Mouse (Mus musculus): ENCODE data around the gene Wdr81. TPM values are rescaled to one million over a fixed set of nuclear protein-coding genes. Genes with fewer than 3 reads are reported as not detected.

The Wdr81 gene
- polyA plus RNA-seq, 1 experiment from 2014 or later: 7.2 TPM

GRCm38 (mm10) chr11:75467512-75468215, 13.1 kb upstream of the Wdr81 start:
- peaks cover 13% of the 10 kb centered on the region; the same call in 1 of the 2 replicates for H3K27me3 ChIP-seq
- WGBS: 21% methylated on average over 19 of the region's 19 CpGs
- ATAC-seq (ENCODE audit: low FRiP score): no peak; the same call in 1 of the 2 replicates
- H3K4me3 ChIP-seq (replicated peaks): peak overlapping the region; percentile 35
- H3K4me1 ChIP-seq: peaks cover 12% of the 10 kb centered on the region
- peaks cover 3% of the 10 kb centered on the region; the same call in 1 of the 2 replicates for H3K9me3 ChIP-seq
- no peak overlapping the region for H3K27ac ChIP-seq
- H3K36me3 ChIP-seq (replicated peaks): peaks cover 9% of the 10 kb centered on the region; the same call in 1 of the 2 replicates
- peak overlapping the region; percentile 56 for H3K4me2 ChIP-seq
- H3K9ac ChIP-seq: peak overlapping the region; percentile 36; the same call in 1 of the 2 replicates

- Histone ChIP-seq H3K4me3 (replicated peaks) (no peak overlapping the region), H3K9me3 (peaks cover 3% of the 10 kb centered on the region; the same call in 1 of the 2 replicates), H3K4me1 (peaks cover 20% of the 10 kb centered on the region), H3K27ac (no peak overlapping the region), H3K4me2 (no peak overlapping the region), H3K27me3 (peaks cover 16% of the 10 kb centered on the region; the same call in 1 of the 2 replicates), H3K9ac (no peak overlapping the region), H3K36me3 (replicated peaks) (peaks cover 9% of the 10 kb centered on the region; the same call in 1 of the 2 replicates)
- 94% methylated on average over 4 of the region's 4 CpGs for WGBS
- ATAC-seq (ENCODE audit: low FRiP score): no peak
Measured at GRCm38 (mm10) chr11:75466731-75467505, 12.4 kb upstream of the Wdr81 start.

GRCm38 (mm10) chr11:75465051-75465450, 10.5 kb upstream of the Wdr81 start:
- Histone ChIP-seq H3K4me1 (peaks cover 26% of the 10 kb centered on the region), H3K4me3 (replicated peaks) (no peak overlapping the region), H3K36me3 (replicated peaks) (peaks cover 9% of the 10 kb centered on the region; the same call in 1 of the 2 replicates), H3K9me3 (peaks cover 3% of the 10 kb centered on the region; the same call in 1 of the 2 replicates), H3K4me2 (no peak overlapping the region), H3K27ac (no peak overlapping the region), H3K27me3 (peaks cover 16% of the 10 kb centered on the region; the same call in 1 of the 2 replicates), H3K9ac (no peak overlapping the region)
- ATAC-seq (ENCODE audit: low FRiP score): no peak
- WGBS: 88% methylated on average over 6 of the region's 6 CpGs

GRCm38 (mm10) chr11:75464417-75464816, 9.9 kb upstream of the Wdr81 start:
- no peak for ATAC-seq (ENCODE audit: low FRiP score)
- peaks cover 3% of the 10 kb centered on the region; the same call in 1 of the 2 replicates for H3K9me3 ChIP-seq
- no peak overlapping the region for H3K27ac ChIP-seq
- peaks cover 14% of the 10 kb centered on the region; the same call in 1 of the 2 replicates for H3K27me3 ChIP-seq
- 88% methylated on average over 6 of the region's 6 CpGs for WGBS
- no peak overlapping the region for H3K4me2 ChIP-seq
- H3K9ac ChIP-seq: no peak overlapping the region
- peaks cover 9% of the 10 kb centered on the region; the same call in 1 of the 2 replicates for H3K36me3 ChIP-seq (replicated peaks)
- H3K4me3 ChIP-seq (replicated peaks): no peak overlapping the region
- H3K4me1 ChIP-seq: peaks cover 33% of the 10 kb centered on the region

GRCm38 (mm10) chr11:75463624-75464023, 9.1 kb upstream of the Wdr81 start:
- H3K36me3 ChIP-seq (replicated peaks): peaks cover 9% of the 10 kb centered on the region; the same call in 1 of the 2 replicates
- H3K4me1 ChIP-seq: peaks cover 33% of the 10 kb centered on the region
- no peak overlapping the region for H3K27ac ChIP-seq
- ATAC-seq (ENCODE audit: low FRiP score): no peak
- H3K27me3 ChIP-seq: peaks cover 8% of the 10 kb centered on the region; the same call in 1 of the 2 replicates
- H3K9me3 ChIP-seq: peaks cover 3% of the 10 kb centered on the region; the same call in 1 of the 2 replicates
- H3K4me3 ChIP-seq (replicated peaks): no peak overlapping the region
- H3K9ac ChIP-seq: no peak overlapping the region
- H3K4me2 ChIP-seq: no peak overlapping the region
- 74% methylated on average over 4 of the region's 4 CpGs for WGBS

- Histone ChIP-seq H3K4me2 (peak overlapping the region; percentile 97), H3K27me3 (peaks cover 3% of the 10 kb centered on the region; the same call in 1 of the 2 replicates), H3K4me1 (peaks cover 32% of the 10 kb centered on the region), H3K9ac (no peak overlapping the region), H3K36me3 (replicated peaks) (peaks cover 9% of the 10 kb centered on the region; the same call in 1 of the 2 replicates), H3K9me3 (peaks cover 3% of the 10 kb centered on the region; the same call in 1 of the 2 replicates), H3K4me3 (replicated peaks) (peak overlapping the region; percentile 10), H3K27ac (no peak overlapping the region; the same call in 1 of the 2 replicates)
- no peak for ATAC-seq (ENCODE audit: low FRiP score)
- 5% methylated on average over 9 of the region's 9 CpGs for WGBS
Measured at GRCm38 (mm10) chr11:75462865-75463336, 8.4 kb upstream of the Wdr81 start.

- ATAC-seq (ENCODE audit: low FRiP score): no peak
- Histone ChIP-seq H3K27me3 (peaks cover 3% of the 10 kb centered on the region; the same call in 1 of the 2 replicates), H3K4me3 (replicated peaks) (peak overlapping the region; percentile 72), H3K27ac (peak overlapping the region; percentile 46; the same call in 1 of the 2 replicates), H3K36me3 (replicated peaks) (peaks cover 9% of the 10 kb centered on the region; the same call in 1 of the 2 replicates), H3K9ac (peak overlapping the region; percentile 70), H3K4me2 (peak overlapping the region; percentile 97), H3K9me3 (peaks cover 3% of the 10 kb centered on the region; the same call in 1 of the 2 replicates), H3K4me1 (peaks cover 26% of the 10 kb centered on the region)
- WGBS: 5% methylated on average over 16 of the region's 16 CpGs
Measured at GRCm38 (mm10) chr11:75462253-75462783, 7.8 kb upstream of the Wdr81 start.

- 1% methylated on average over 30 of the region's 30 CpGs for WGBS
- H3K36me3 ChIP-seq (replicated peaks): peaks cover 9% of the 10 kb centered on the region; the same call in 1 of the 2 replicates
- peak overlapping the region; percentile 70 for H3K9ac ChIP-seq
- peak overlapping the region; percentile 72 for H3K4me3 ChIP-seq (replicated peaks)
- H3K27ac ChIP-seq: 0 out of 2 replicates have a peak overlapping the region, but pooled peaks have one; percentile 32
- H3K4me1 ChIP-seq: peaks cover 26% of the 10 kb centered on the region
- H3K27me3 ChIP-seq: peaks cover 3% of the 10 kb centered on the region; the same call in 1 of the 2 replicates
- ATAC-seq (ENCODE audit: low FRiP score): peak; percentile 1; the same call in 1 of the 2 replicates
- H3K4me2 ChIP-seq: peak overlapping the region; percentile 97
- H3K9me3 ChIP-seq: peaks cover 3% of the 10 kb centered on the region; the same call in 1 of the 2 replicates
Measured at GRCm38 (mm10) chr11:75461743-75462252, 7.3 kb upstream of the Wdr81 start.

- Histone ChIP-seq H3K27me3 (peaks cover 7% of the 10 kb centered on the region; the same call in 1 of the 2 replicates), H3K9ac (peak within 1 kb of the TSS; percentile 70), H3K27ac (peak within 1 kb of the TSS; percentile 94), H3K4me1 (peaks cover 26% of the 10 kb centered on the region), H3K4me3 (replicated peaks) (peak within 1 kb of the TSS; percentile 72), H3K9me3 (no peaks in the 10 kb centered on the region), H3K4me2 (peak within 1 kb of the TSS; percentile 97), H3K36me3 (replicated peaks) (peaks cover 9% of the 10 kb centered on the region; the same call in 1 of the 2 replicates)
- ATAC-seq (ENCODE audit: low FRiP score): peak; percentile 95
- under 1% methylated on average over 46 of the region's 46 CpGs for WGBS
Measured at GRCm38 (mm10) chr11:75460844-75461742, 6.6 kb upstream of the Wdr81 start, which contains the start of gene Tlcd2. TSS of gene Tlcd2 (plus strand) at chr11:75461715.

GRCm38 (mm10) chr11:75460103-75460843, 5.8 kb upstream of the Wdr81 start:
- Histone ChIP-seq H3K27ac (peak overlapping the region; percentile 94), H3K4me3 (replicated peaks) (peak overlapping the region; percentile 72), H3K27me3 (peaks cover 7% of the 10 kb centered on the region; the same call in 1 of the 2 replicates), H3K36me3 (replicated peaks) (peaks cover 2% of the 10 kb centered on the region; the same call in 1 of the 2 replicates), H3K9me3 (no peaks in the 10 kb centered on the region), H3K4me2 (peak overlapping the region; percentile 97), H3K9ac (peak overlapping the region; percentile 48), H3K4me1 (peaks cover 27% of the 10 kb centered on the region)
- ATAC-seq (ENCODE audit: low FRiP score): peak; percentile 37; the same call in 1 of the 2 replicates
- WGBS: 2% methylated on average over 19 of the region's 19 CpGs

Data from forebrain, embryonic 12.5 days (tissue).